Mouse (Mus musculus): ENCODE measurements around the gene Castor1. TPM values are rescaled to one million over a fixed set of nuclear protein-coding genes. Genes with fewer than 3 reads are reported as not detected.
A peak's percentile ranks its signal among the peaks of the same experiment; 100 is the strongest.

The Castor1 gene
- polyA plus RNA-seq, 1 experiment from 2014 or later, result 1.5 TPM

DNA sequence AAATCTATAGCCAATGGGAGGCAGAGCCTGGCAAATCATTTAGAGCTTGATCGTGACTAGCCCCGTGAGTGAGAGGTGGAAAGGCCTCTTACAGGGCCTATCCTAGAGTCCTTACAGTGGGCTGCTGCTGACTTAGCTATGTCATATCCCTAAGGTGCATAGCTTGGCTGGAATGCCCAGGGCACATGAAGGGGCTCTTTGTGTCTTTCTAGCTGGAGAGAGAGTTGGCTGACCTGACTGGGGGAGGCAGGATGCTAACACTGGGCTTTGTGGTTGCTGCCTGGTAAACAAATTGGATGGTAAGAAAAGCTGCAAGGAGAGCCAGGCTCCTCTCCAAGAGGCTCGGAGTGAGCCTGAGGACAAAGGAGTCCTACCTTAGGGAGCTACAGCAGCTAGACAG, 25.3 kb upstream of the Castor1 start:
- H3K4me2 ChIP-seq, result no peak overlapping the region
- H3K9me3 ChIP-seq (replicated peaks), result no peaks in the 10 kb centered on the region
- no peak for ATAC-seq (ENCODE audit: insufficient read depth)
- H3K4me1 ChIP-seq (replicated peaks), result peaks cover 25% of the 10 kb centered on the region
- no peak overlapping the region for H3K27ac ChIP-seq (replicated peaks)
- no peak overlapping the region for H3K9ac ChIP-seq
- WGBS (ENCODE audit: insufficient replicate concordance), result 73% methylated on average over 3 of the region's 3 CpGs
- no peaks in the 10 kb centered on the region for H3K36me3 ChIP-seq (replicated peaks)
- H3K4me3 ChIP-seq (replicated peaks), result no peak overlapping the region
- no peaks in the 10 kb centered on the region for H3K27me3 ChIP-seq

GRCm38 (mm10) chr11:4193420-4193819, 24.6 kb upstream of the Castor1 start:
- Histone ChIP-seq H3K9me3 (replicated peaks) (no peaks in the 10 kb centered on the region), H3K36me3 (replicated peaks) (no peaks in the 10 kb centered on the region), H3K27ac (replicated peaks) (no peak overlapping the region), H3K4me3 (replicated peaks) (no peak overlapping the region), H3K27me3 (no peaks in the 10 kb centered on the region), H3K9ac (no peak overlapping the region), H3K4me1 (replicated peaks) (peaks cover 19% of the 10 kb centered on the region), H3K4me2 (no peak overlapping the region)
- ATAC-seq (ENCODE audit: insufficient read depth), result no peak

DNA sequence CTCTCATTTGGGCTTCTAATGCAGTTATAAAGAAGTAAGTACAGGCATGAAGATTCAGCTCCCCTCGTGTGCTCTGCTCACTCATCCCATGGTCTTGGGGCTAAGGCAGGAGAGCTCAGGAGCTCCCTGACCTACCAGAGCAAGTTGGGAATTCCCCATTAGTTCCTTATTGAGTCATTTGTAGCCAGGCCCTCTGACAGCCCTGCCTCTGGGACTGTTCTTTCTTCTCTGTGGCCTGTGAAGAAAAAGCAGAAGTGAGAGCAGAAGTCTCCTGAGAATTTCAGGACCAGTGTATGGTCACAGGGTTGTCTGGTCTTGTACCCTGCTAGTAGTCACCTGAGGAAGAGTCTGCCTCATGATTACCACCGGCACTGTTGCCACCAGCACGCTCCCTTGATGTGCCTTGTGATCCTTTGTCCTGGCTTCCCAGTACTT, 22.4 kb upstream of the Castor1 start:
- Histone ChIP-seq H3K4me3 (replicated peaks) (no peak overlapping the region), H3K9me3 (replicated peaks) (no peaks in the 10 kb centered on the region), H3K27ac (replicated peaks) (no peak overlapping the region), H3K36me3 (replicated peaks) (no peaks in the 10 kb centered on the region), H3K4me2 (no peak overlapping the region), H3K27me3 (no peaks in the 10 kb centered on the region), H3K4me1 (replicated peaks) (peaks cover 9% of the 10 kb centered on the region), H3K9ac (no peak overlapping the region)
- no peak for ATAC-seq (ENCODE audit: insufficient read depth)
- WGBS (ENCODE audit: insufficient replicate concordance), result 38% methylated on average over 3 of the region's 3 CpGs

GRCm38 (mm10) chr11:4196636-4197035, 21.4 kb upstream of the Castor1 start:
- Histone ChIP-seq H3K4me2 (no peak overlapping the region), H3K4me3 (replicated peaks) (no peak overlapping the region), H3K36me3 (replicated peaks) (no peaks in the 10 kb centered on the region), H3K9me3 (replicated peaks) (no peaks in the 10 kb centered on the region), H3K4me1 (replicated peaks) (no peaks in the 10 kb centered on the region), H3K27ac (replicated peaks) (no peak overlapping the region), H3K9ac (no peak overlapping the region), H3K27me3 (no peaks in the 10 kb centered on the region)
- no peak for ATAC-seq (ENCODE audit: insufficient read depth)
- WGBS (ENCODE audit: insufficient replicate concordance), result 70% methylated on average over 8 of the region's 8 CpGs

DNA sequence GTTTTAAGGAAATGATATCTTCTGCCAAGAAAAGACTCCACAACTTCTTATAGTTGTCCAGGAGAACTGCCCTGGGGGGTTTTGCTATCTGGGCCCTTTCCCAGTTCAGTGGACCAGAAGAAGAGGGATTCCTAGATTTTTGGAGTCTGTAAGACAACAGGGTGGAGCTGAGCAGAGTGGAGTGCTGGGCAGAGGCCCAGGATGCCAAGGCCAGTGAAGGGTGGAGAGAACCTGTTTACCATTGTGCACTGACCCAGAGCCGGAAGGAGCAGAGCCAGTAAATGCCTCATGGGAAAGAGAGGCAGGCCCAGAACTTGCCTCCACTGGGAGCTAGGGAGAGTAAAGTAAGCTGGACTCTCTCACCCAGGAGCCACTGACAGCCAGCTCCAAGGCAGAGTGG, 20.3 kb upstream of the Castor1 start:
- 72% methylated on average over 1 of the region's 1 CpGs for WGBS (ENCODE audit: insufficient replicate concordance)
- Histone ChIP-seq H3K27me3 (no peaks in the 10 kb centered on the region), H3K9ac (no peak overlapping the region), H3K4me3 (replicated peaks) (no peak overlapping the region), H3K4me2 (no peak overlapping the region), H3K9me3 (replicated peaks) (no peaks in the 10 kb centered on the region), H3K36me3 (replicated peaks) (no peaks in the 10 kb centered on the region), H3K4me1 (replicated peaks) (no peaks in the 10 kb centered on the region; the same call in 1 of the 2 replicates), H3K27ac (replicated peaks) (no peak overlapping the region)
- no peak for ATAC-seq (ENCODE audit: insufficient read depth)

DNA sequence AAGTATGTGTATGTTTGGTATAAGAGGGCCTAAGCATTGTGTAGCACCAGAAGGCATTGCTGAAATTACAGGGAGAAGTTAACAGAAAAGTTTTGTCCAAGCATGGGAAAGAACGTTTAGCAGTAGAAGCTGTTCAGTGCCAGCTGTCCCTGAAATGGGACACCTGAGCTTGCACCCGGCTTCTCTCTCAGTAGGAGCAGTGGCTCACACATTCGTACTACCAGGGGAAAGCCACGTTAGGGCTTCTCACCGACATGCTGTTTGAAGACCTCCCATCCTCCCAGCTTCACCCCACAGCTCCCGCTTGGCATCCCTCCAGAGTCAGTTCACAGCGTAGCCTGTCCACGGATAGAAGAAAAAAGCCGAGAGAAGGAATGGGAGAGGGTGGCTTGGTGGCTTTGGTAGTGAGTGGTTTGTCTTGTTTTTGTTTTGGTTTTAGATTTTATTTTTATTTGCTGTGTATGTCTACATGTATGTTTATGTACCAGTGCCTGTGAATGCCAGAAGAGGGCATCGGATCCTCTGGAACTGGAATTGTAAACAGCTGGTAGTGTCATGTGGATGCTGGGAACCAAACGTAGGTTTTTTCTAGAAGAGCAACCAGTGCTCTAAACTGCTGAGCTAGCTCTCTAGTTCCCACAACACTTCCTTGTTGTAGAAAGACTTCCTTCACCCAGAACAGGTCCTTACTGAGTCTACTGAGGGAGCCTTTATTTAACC, 15.9 kb upstream of the Castor1 start:
- no peak for ATAC-seq (ENCODE audit: insufficient read depth)

DNA sequence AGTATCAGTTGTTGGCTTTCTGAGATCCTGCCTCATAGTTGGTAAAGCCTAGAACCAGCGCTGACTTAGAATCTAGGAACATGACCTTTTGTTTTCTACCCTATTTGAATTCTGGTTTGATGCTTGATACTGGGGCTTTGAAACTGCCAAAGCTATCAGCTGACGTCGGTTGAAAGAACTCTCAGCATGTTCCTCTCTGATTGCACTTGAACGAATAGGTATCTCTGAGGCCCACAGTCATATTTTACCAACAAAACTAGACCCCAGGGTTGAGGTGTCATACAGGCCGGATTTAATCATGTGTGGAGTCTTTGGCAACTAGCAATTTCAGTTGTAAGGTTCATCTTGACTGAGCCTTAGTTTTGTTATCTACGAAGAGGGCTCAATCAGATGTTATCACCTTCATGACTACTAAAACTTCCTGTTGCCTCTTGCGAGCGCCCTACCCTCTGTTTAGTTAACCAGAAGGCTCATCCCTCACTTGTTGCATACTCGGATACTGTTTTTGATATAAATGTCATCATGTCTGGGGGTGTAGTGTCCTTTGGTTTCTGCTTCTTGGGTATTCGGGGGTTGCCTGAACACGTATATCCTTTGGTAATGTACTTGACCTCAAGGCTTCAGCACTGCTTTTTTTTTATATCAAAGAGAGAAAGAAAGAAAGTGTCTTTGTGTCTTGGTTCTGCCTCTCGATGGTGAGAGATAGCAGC, 14.9 kb upstream of the Castor1 start:
- no peak overlapping the region for H3K9ac ChIP-seq
- H3K27me3 ChIP-seq, result no peaks in the 10 kb centered on the region
- H3K9me3 ChIP-seq (replicated peaks), result no peaks in the 10 kb centered on the region
- 36% methylated on average over 12 of the region's 12 CpGs for WGBS (ENCODE audit: insufficient replicate concordance)
- H3K4me3 ChIP-seq (replicated peaks), result no peak overlapping the region
- H3K36me3 ChIP-seq (replicated peaks), result 0 out of 2 replicates have a peak, but pooled peaks cover 8% of the 10 kb centered on the region
- 0 out of 2 replicates have a peak overlapping the region, but pooled peaks have one; percentile 24 for H3K27ac ChIP-seq (replicated peaks)
- H3K4me1 ChIP-seq (replicated peaks), result peaks cover 10% of the 10 kb centered on the region
- no peak for ATAC-seq (ENCODE audit: insufficient read depth)
- no peak overlapping the region for H3K4me2 ChIP-seq

More for the DNA sequence above, 15.9 kb upstream of the Castor1 start:
- Histone ChIP-seq H3K4me2 (no peak overlapping the region), H3K9me3 (replicated peaks) (no peaks in the 10 kb centered on the region), H3K27me3 (no peaks in the 10 kb centered on the region), H3K4me1 (replicated peaks) (peaks cover 10% of the 10 kb centered on the region), H3K9ac (no peak overlapping the region), H3K4me3 (replicated peaks) (no peak overlapping the region), H3K27ac (replicated peaks) (no peak overlapping the region), H3K36me3 (replicated peaks) (0 out of 2 replicates have a peak, but pooled peaks cover 3% of the 10 kb centered on the region)
- 71% methylated on average over 11 of the region's 11 CpGs for WGBS (ENCODE audit: insufficient replicate concordance)

DNA sequence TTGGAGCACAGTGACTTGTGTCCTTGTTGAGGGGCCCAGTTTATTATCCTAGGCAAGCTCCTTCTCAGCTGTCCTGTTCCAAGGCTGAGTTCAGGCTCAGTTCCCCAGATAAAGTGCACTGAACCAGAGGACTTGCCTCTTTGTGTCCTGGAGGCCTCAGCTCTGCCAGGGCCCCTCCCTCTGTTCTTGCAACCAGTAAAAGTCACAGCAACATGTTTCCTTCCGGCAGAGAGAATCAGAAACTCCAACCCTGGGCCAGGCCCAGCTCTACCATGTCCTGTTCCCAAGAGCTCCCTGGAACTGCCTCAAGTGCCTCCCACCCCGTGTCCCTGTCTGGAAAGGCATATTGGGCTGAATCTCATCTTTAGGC, 14.3 kb upstream of the Castor1 start:
- peaks cover 10% of the 10 kb centered on the region for H3K4me1 ChIP-seq (replicated peaks)
- 0 out of 2 replicates have a peak overlapping the region, but pooled peaks have one; percentile 24 for H3K27ac ChIP-seq (replicated peaks)
- no peak overlapping the region for H3K4me3 ChIP-seq (replicated peaks)
- WGBS (ENCODE audit: insufficient replicate concordance), result 28% methylated on average over 2 of the region's 2 CpGs
- no peak overlapping the region for H3K4me2 ChIP-seq
- H3K9ac ChIP-seq, result no peak overlapping the region
- H3K9me3 ChIP-seq (replicated peaks), result no peaks in the 10 kb centered on the region
- H3K27me3 ChIP-seq, result no peaks in the 10 kb centered on the region
- H3K36me3 ChIP-seq (replicated peaks), result peaks cover 8% of the 10 kb centered on the region; the same call in 1 of the 2 replicates
- peak; percentile 42; the same call in 1 of the 2 replicates for ATAC-seq (ENCODE audit: insufficient read depth)

GRCm38 (mm10) chr11:4205097-4205655, 12.8 kb upstream of the Castor1 start:
- Histone ChIP-seq H3K4me1 (replicated peaks) (peaks cover 10% of the 10 kb centered on the region), H3K4me2 (no peak overlapping the region), H3K9ac (no peak overlapping the region), H3K27me3 (no peaks in the 10 kb centered on the region), H3K36me3 (replicated peaks) (peaks cover 8% of the 10 kb centered on the region; the same call in 1 of the 2 replicates), H3K9me3 (replicated peaks) (no peaks in the 10 kb centered on the region), H3K27ac (replicated peaks) (no peak overlapping the region), H3K4me3 (replicated peaks) (no peak overlapping the region)
- 77% methylated on average over 5 of the region's 5 CpGs for WGBS (ENCODE audit: insufficient replicate concordance)
- no peak for ATAC-seq (ENCODE audit: insufficient read depth)

DNA sequence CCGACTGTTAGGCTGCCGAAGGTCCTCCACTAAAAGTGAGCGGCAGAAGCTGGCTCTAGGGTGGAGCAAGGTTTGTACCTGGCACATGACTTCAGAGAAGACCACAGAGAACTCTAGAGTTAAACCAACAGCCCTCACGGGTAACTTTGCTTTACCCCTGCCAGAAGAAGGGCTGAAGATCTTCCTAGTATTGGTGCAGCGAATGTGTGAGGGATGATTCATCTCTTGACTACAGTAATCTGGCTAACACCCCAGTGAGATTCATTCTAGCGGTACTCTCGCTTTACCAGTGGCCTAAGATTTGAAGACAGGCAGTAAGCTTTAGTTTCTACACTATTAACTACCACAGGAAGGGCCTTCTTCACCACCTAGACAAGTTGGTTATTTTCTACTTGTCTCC, 12.1 kb upstream of the Castor1 start:
- no peak overlapping the region for H3K4me3 ChIP-seq (replicated peaks)
- peaks cover 14% of the 10 kb centered on the region; the same call in 1 of the 2 replicates for H3K36me3 ChIP-seq (replicated peaks)
- WGBS (ENCODE audit: insufficient replicate concordance), result 72% methylated on average over 7 of the region's 7 CpGs

DNA sequence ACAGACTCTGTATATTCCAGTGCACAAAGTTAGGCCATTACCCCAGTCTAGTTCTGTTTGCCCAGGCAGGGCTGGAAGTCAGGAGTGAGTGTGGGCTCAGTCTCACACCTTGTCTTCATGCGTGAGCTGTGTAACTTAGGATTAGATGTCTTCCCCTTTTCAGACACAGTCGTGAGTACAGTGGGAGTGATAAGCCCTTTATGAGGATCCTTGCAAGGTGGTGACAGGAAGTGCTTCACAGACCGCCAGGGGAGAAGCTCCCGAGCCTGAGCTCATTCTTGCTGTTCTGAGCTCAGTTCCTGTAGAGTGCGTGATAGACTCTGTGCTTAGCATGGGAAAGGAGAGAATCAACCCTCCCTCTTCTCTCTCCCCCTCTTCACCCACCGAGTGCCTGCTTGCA, 11.5 kb upstream of the Castor1 start:
- Histone ChIP-seq H3K4me1 (replicated peaks) (peaks cover 10% of the 10 kb centered on the region), H3K9ac (no peak overlapping the region), H3K4me3 (replicated peaks) (no peak overlapping the region), H3K9me3 (replicated peaks) (no peaks in the 10 kb centered on the region), H3K27ac (replicated peaks) (no peak overlapping the region), H3K4me2 (no peak overlapping the region), H3K36me3 (replicated peaks) (peaks cover 14% of the 10 kb centered on the region; the same call in 1 of the 2 replicates), H3K27me3 (no peaks in the 10 kb centered on the region)
- no peak for ATAC-seq (ENCODE audit: insufficient read depth)
- 31% methylated on average over 6 of the region's 6 CpGs for WGBS (ENCODE audit: insufficient replicate concordance)

More for the DNA sequence above, 12.1 kb upstream of the Castor1 start:
- Histone ChIP-seq H3K4me2 (no peak overlapping the region), H3K27me3 (no peaks in the 10 kb centered on the region), H3K9ac (no peak overlapping the region), H3K9me3 (replicated peaks) (no peaks in the 10 kb centered on the region), H3K4me1 (replicated peaks) (peaks cover 10% of the 10 kb centered on the region), H3K27ac (replicated peaks) (no peak overlapping the region)
- no peak for ATAC-seq (ENCODE audit: insufficient read depth)
